Mouse (Mus musculus) ES-Bruce4 (cell line): ENCODE results near the gene Nfkbid. TPM values are rescaled to one million over a fixed set of nuclear protein-coding genes. Genes with fewer than 3 reads are reported as not detected.

Experiments used
- H3K27ac ChIP-seq: 2 replicates; pipeline ENCODE4 v1.5.1; 2012; ENCODE audit warnings: low read length, inconsistent platforms; ENCODE audit not compliant: insufficient read depth
- H3K27me3 ChIP-seq: 2 replicates; pipeline ENCODE4 v1.6.1; 2012; ENCODE audit warnings: mild to moderate bottlenecking, low read length, inconsistent platforms; ENCODE audit not compliant: control insufficient read depth, poor library complexity, insufficient read depth, severe bottlenecking
- H3K36me3 ChIP-seq: 2 replicates; pipeline ENCODE4 v1.6.1; 2012; ENCODE audit warnings: inconsistent platforms, mild to moderate bottlenecking, low read length, moderate library complexity; ENCODE audit not compliant: control insufficient read depth, poor library complexity, insufficient read depth, severe bottlenecking
- H3K4me1 ChIP-seq: one replicate; pipeline ENCODE4 v1.8.1; 2011; ENCODE audit warnings: low read length; ENCODE audit not compliant: control insufficient read depth, insufficient read depth
- H3K4me3 ChIP-seq: 2 replicates; pipeline ENCODE4 v1.5.1; 2011; ENCODE audit warnings: low read depth, mild to moderate bottlenecking, low read length
- H3K9ac ChIP-seq: 2 replicates; pipeline ENCODE4 v1.6.1; 2012; ENCODE audit warnings: low read depth, mild to moderate bottlenecking, inconsistent platforms; ENCODE audit not compliant: poor library complexity, severe bottlenecking
- H3K9me3 ChIP-seq: replicated peaks from 2 replicates; pipeline ENCODE4 v1.6.1; 2012; ENCODE audit warnings: mild to moderate bottlenecking, low read length, inconsistent platforms; ENCODE audit not compliant: control insufficient read depth, poor library complexity, insufficient read depth, severe bottlenecking
- CTCF ChIP-seq: IDR thresholded peaks from one replicate; pipeline ENCODE4 v1.8.1; 2011; ENCODE audit warnings: low read depth, low read length
- EP300 ChIP-seq: IDR thresholded peaks from 2 replicates; pipeline ENCODE4 v1.6.1; 2011; ENCODE audit warnings: low read depth, low read length; ENCODE audit not compliant: insufficient read depth
- POLR2A ChIP-seq: IDR thresholded peaks from one replicate; pipeline ENCODE4 v1.8.1; 2011; ENCODE audit warnings: low read length; ENCODE audit not compliant: insufficient read depth
- polyA plus RNA-seq: library from polyadenylated mRNA; stranded (reverse); fragments of >200 nt; gene quantifications from 2 replicates; pipeline ENCODE4 v1.2.4, GENCODE M21; 2011; ENCODE audit warnings: low read depth; ENCODE audit not compliant: missing spikeins, insufficient read depth, insufficient read length

The Nfkbid gene
- polyA plus RNA-seq, 1 experiment, result 4.1 TPM

- H3K27ac ChIP-seq, result 0 out of 2 replicates have a peak overlapping the region, but pooled peaks have one; percentile 12
- H3K9me3 ChIP-seq, result no peaks in the 10 kb centered on the region
- peak overlapping the region; percentile 82 for H3K9ac ChIP-seq
- no peaks in the 10 kb centered on the region for H3K27me3 ChIP-seq
- no peak for TF ChIP-seq CTCF
- no peak for TF ChIP-seq POLR2A
- TF ChIP-seq EP300, result no peak
- H3K4me1 ChIP-seq, result no peaks in the 10 kb centered on the region
- H3K4me3 ChIP-seq, result peak overlapping the region; percentile 71
- peaks cover 19% of the 10 kb centered on the region for H3K36me3 ChIP-seq
Measured at GRCm38 (mm10) chr7:30421890-30422435, 431 bp downstream of the Nfkbid start.

DNA sequence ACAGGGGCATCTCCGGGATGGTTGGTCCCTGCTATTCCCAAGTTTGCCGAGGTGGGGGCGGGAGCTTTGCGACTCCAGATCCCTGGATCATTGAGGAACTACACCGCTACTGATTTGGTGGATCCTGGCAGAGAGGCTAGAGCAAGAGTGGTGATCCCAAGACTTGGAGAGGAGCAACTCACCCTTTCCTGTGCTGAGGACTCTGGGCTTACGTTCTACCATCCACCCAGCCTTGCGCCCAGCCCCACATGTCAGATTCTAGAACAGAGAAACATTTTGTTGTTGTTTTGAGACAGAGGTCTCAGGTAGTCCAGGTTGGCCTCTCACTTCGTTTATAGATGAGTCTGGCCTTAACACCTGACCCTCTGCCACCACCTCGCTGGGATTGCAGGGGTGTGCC, 1.0 kb downstream of the Nfkbid start:
- H3K27ac ChIP-seq, result peak overlapping the region; percentile 30; the same call in 1 of the 2 replicates
- peaks cover 24% of the 10 kb centered on the region for H3K36me3 ChIP-seq
- H3K4me1 ChIP-seq, result no peaks in the 10 kb centered on the region
- TF ChIP-seq POLR2A (no peak), EP300 (no peak), CTCF (no peak)
- H3K27me3 ChIP-seq, result no peaks in the 10 kb centered on the region
- H3K9ac ChIP-seq, result peak overlapping the region; percentile 82
- H3K9me3 ChIP-seq, result no peaks in the 10 kb centered on the region
- peak overlapping the region; percentile 71 for H3K4me3 ChIP-seq

DNA sequence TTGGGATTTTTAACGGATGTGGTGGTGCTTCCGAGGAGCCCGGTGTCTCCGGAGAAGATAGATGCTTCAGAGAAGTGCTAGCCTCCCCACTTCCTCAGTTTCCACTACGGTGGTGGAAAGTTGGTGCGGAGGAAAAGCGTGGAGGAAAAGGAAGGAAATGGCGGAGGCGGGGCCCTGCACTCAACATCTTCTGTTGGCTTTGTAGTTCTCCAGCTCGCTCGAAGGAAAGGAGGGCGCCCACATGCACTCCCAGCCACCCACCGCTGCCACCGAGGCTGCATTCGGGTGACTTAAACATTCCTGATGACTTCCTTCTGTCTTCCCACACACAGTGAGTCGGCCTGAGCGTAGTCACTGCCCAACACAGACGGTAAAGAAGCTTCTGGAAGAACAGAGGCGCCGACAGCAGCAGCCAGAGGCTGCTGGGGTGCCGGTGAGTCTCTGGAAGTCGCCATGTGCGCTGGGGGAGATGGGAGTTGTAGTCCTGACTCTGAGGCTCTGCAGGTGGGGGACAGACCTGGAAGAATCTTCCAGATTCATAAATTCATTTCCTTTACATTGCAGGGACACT, 1.6 kb downstream of the Nfkbid start:
- H3K4me1 ChIP-seq, result no peaks in the 10 kb centered on the region
- 0 out of 2 replicates have a peak overlapping the region, but pooled peaks have one; percentile 30 for H3K27ac ChIP-seq
- H3K27me3 ChIP-seq, result no peaks in the 10 kb centered on the region
- peak overlapping the region; percentile 82 for H3K9ac ChIP-seq
- H3K4me3 ChIP-seq, result peak overlapping the region; percentile 71
- H3K36me3 ChIP-seq, result peaks cover 30% of the 10 kb centered on the region
- H3K9me3 ChIP-seq, result no peaks in the 10 kb centered on the region
- TF ChIP-seq CTCF, result no peak
- no peak for TF ChIP-seq POLR2A
- no peak for TF ChIP-seq EP300

DNA sequence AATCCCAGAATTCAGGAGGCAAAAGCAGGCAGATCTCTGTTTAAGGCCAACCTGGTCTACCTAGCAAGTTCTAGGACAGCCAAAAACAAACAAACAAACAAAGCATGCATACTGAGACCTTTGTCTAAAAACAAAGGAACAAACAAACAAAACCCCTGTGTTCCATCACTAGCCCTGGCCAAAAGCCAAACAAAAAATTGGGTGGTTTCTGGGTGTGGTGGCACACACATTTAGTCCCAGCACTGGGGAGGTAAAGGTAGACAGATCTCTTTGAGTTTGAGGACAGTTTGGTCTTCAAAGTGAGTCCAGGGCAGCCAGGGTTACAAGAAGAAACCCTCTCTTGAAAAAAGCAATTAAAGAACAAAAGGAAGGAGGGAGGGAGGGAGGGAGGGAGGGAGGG, 7.8 kb downstream of the Nfkbid start:
- Histone ChIP-seq H3K4me3 (no peak overlapping the region), H3K9me3 (no peaks in the 10 kb centered on the region), H3K36me3 (peaks cover 31% of the 10 kb centered on the region), H3K27ac (no peak overlapping the region), H3K4me1 (peaks cover 2% of the 10 kb centered on the region), H3K9ac (no peak overlapping the region), H3K27me3 (no peaks in the 10 kb centered on the region)
- no peak for TF ChIP-seq EP300
- TF ChIP-seq POLR2A, result no peak
- no peak for TF ChIP-seq CTCF

DNA sequence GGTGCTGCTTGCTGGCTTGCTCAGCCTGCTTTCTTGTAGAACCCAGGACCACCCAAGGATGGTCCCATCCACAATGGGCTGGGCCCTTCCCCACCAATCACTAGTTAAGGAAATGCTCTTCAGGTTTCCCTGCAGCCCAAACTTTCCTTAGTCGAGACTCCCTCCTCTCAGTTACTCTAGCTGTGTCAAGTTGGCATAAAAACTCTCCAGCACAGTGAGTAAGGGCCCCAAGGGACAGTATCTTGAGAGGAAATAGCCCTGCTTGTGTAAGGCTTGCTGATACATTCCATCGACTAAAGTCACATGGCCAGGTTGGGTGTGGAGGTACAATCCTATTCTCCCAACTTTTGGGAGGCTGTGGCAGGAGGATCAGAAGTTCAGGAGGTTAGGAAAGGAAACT, 8.7 kb downstream of the Nfkbid start:
- H3K27me3 ChIP-seq, result no peaks in the 10 kb centered on the region
- TF ChIP-seq POLR2A (no peak), CTCF (no peak), EP300 (no peak)
- no peaks in the 10 kb centered on the region for H3K9me3 ChIP-seq
- H3K9ac ChIP-seq, result no peak overlapping the region
- peaks cover 27% of the 10 kb centered on the region for H3K36me3 ChIP-seq
- H3K27ac ChIP-seq, result no peak overlapping the region
- no peak overlapping the region for H3K4me3 ChIP-seq
- peaks cover 2% of the 10 kb centered on the region for H3K4me1 ChIP-seq

- H3K27me3 ChIP-seq, result no peaks in the 10 kb centered on the region
- H3K27ac ChIP-seq, result no peak overlapping the region
- no peak overlapping the region for H3K9ac ChIP-seq
- peak; percentile 24 for TF ChIP-seq CTCF
- no peak for TF ChIP-seq POLR2A
- no peak overlapping the region for H3K4me3 ChIP-seq
- H3K36me3 ChIP-seq, result peaks cover 17% of the 10 kb centered on the region
- no peaks in the 10 kb centered on the region for H3K9me3 ChIP-seq
- peaks cover 2% of the 10 kb centered on the region for H3K4me1 ChIP-seq
Measured at GRCm38 (mm10) chr7:30431793-30432192, 10.3 kb downstream of the Nfkbid start.
